Comparison of ENCODE assay signal across 8 mouse cellular contexts in genomic region chr19:17836566-17837470, GRCm38 (mm10). TPM values are rescaled to one million over a fixed set of nuclear protein-coding genes. Genes with fewer than 3 reads are reported as not detected.
DNase-seq lines count a peak whose midpoint lies in the region; ATAC-seq and TF ChIP-seq lines count a peak whose summit lies in the region.

No protein-coding gene starts in this region.

- DNase-seq in spleen, adult 2 months (ENCODE audit: low read depth in 1 of 2, low spot score in 2 of 2) = no peak
- DNase-seq in spleen, adult 18-20 months = no peak
- DNase-seq in kidney, adult 9 months = peak; percentile 69
- peak; percentile 10 for DNase-seq in ovary, adult 18-20 months (ENCODE audit: low spot score)

- peak overlapping the region; percentile 28 for H3K4me3 ChIP-seq in spleen, adult 2 months (ENCODE audit: extremely low read depth, insufficient read depth, insufficient read length)
- H3K4me3 ChIP-seq in embryonic facial prominence, embryonic 15.5 days (replicated peaks) = peak overlapping the region; percentile 75
- peak overlapping the region; percentile 84 for H3K4me3 ChIP-seq in heart, embryonic 11.5 days (ENCODE audit: low read depth, low read length)
- H3K4me3 ChIP-seq in liver, embryonic 15.5 days (replicated peaks) = peak overlapping the region; percentile 56

- 2% methylated on average over 72 of the region's 72 CpGs for WGBS in spleen, adult 2 months
- WGBS in embryonic facial prominence, embryonic 15.5 days = under 1% methylated on average over 72 of the region's 72 CpGs
- under 1% methylated on average over 59 of the region's 72 CpGs for WGBS in heart, embryonic 11.5 days (ENCODE audit: insufficient replicate concordance)
- WGBS in liver, embryonic 15.5 days (ENCODE audit: insufficient replicate concordance) = under 1% methylated on average over 66 of the region's 72 CpGs

- peak overlapping the region; percentile 63 for H3K9ac ChIP-seq in embryonic facial prominence, embryonic 15.5 days
- H3K9ac ChIP-seq in heart, embryonic 11.5 days (ENCODE audit: low read depth, low read length) = peak overlapping the region; percentile 82
- peak overlapping the region; percentile 21; the same call in 1 of the 2 replicates for H3K9ac ChIP-seq in liver, embryonic 15.5 days

- peaks cover 5% of the 10 kb centered on the region for H3K27me3 ChIP-seq in spleen, adult 2 months (ENCODE audit: control insufficient read depth, insufficient read depth, low read length)
- no peaks in the 10 kb centered on the region for H3K27me3 ChIP-seq in embryonic facial prominence, embryonic 15.5 days
- H3K27me3 ChIP-seq in heart, embryonic 11.5 days (ENCODE audit: control insufficient read depth, insufficient read depth, low read length) = no peaks in the 10 kb centered on the region
- H3K27me3 ChIP-seq in liver, embryonic 15.5 days = peaks cover 39% of the 10 kb centered on the region

- H3K4me2 ChIP-seq in embryonic facial prominence, embryonic 15.5 days (replicated peaks) = peak overlapping the region; percentile 86
- peak overlapping the region; percentile 96 for H3K4me2 ChIP-seq in heart, embryonic 11.5 days
- H3K4me2 ChIP-seq in liver, embryonic 15.5 days = peak overlapping the region; percentile 64

- TF ChIP-seq POLR2A in spleen, adult 2 months (IDR thresholded peaks at IDR 0.05; ENCODE audit: low read depth, low read length) = no peak

- no peaks in the 10 kb centered on the region for H3K9me3 ChIP-seq in embryonic facial prominence, embryonic 15.5 days (replicated peaks)
- no peaks in the 10 kb centered on the region for H3K9me3 ChIP-seq in heart, embryonic 11.5 days (replicated peaks; ENCODE audit: control insufficient read depth, low read length)
- H3K9me3 ChIP-seq in liver, embryonic 15.5 days (replicated peaks) = no peaks in the 10 kb centered on the region

- peak overlapping the region; percentile 15 for H3K27ac ChIP-seq in spleen, adult 2 months (ENCODE audit: insufficient read depth, low read length)
- peak overlapping the region; percentile 88 for H3K27ac ChIP-seq in embryonic facial prominence, embryonic 15.5 days (replicated peaks)
- H3K27ac ChIP-seq in heart, embryonic 11.5 days (ENCODE audit: low read depth, low read length) = peak overlapping the region; percentile 91
- 0 out of 2 replicates have a peak overlapping the region, but pooled peaks have one; percentile 29 for H3K27ac ChIP-seq in liver, embryonic 15.5 days (replicated peaks)

- H3K36me3 ChIP-seq in spleen, adult 2 months (ENCODE audit: control insufficient read depth, insufficient read depth, low read length) = no peaks in the 10 kb centered on the region
- no peaks in the 10 kb centered on the region for H3K36me3 ChIP-seq in embryonic facial prominence, embryonic 15.5 days
- no peaks in the 10 kb centered on the region for H3K36me3 ChIP-seq in heart, embryonic 11.5 days (ENCODE audit: control insufficient read depth, insufficient read depth, low read length)
- no peaks in the 10 kb centered on the region for H3K36me3 ChIP-seq in liver, embryonic 15.5 days (replicated peaks)

- H3K4me1 ChIP-seq in spleen, adult 2 months (ENCODE audit: control insufficient read depth, insufficient read depth, insufficient read length) = no peaks in the 10 kb centered on the region
- H3K4me1 ChIP-seq in embryonic facial prominence, embryonic 15.5 days = peaks cover 15% of the 10 kb centered on the region; the same call in 1 of the 2 replicates
- H3K4me1 ChIP-seq in heart, embryonic 11.5 days (ENCODE audit: control insufficient read depth, insufficient read depth, low read length) = peaks cover 8% of the 10 kb centered on the region
- peaks cover 2% of the 10 kb centered on the region; the same call in 1 of the 2 replicates for H3K4me1 ChIP-seq in liver, embryonic 15.5 days (replicated peaks)

- ATAC-seq in embryonic facial prominence, embryonic 15.5 days (ENCODE audit: insufficient number of reproducible peaks, low FRiP score, low TSS enrichment, low read depth) = peak; percentile 81
- ATAC-seq in heart, embryonic 11.5 days (replicated peaks; ENCODE audit: insufficient number of reproducible peaks, low FRiP score, low TSS enrichment) = peak; percentile 70
- ATAC-seq in liver, embryonic 15.5 days (ENCODE audit: insufficient read depth) = peak; percentile 47; the same call in 1 of the 2 replicates
- ATAC-seq in monocyte, adult 5-6 weeks (replicated peaks; ENCODE audit: insufficient number of reproducible peaks, low FRiP score, low TSS enrichment, poor library complexity, severe bottlenecking) = no peak

- TF ChIP-seq CTCF in spleen, adult 2 months (IDR thresholded peaks at IDR 0.05; ENCODE audit: extremely low read depth, insufficient read depth, insufficient read length, insufficient replicate concordance) = no peak

RNA-seq across cellular contexts. Expression of gene Pcsk5, which starts 0.6 kb away (rescaled TPM):
- 0.93 and 1.2 TPM in 2 replicates for polyA plus RNA-seq in spleen, adult 2 months (2012; rRNA removed)
- polyA plus RNA-seq in embryonic facial prominence, embryonic 15.5 days (2015; fragmentation: Nextera tagmentation; extraction: Ambion mirVana) = 20.4 and 24.0 TPM in 2 replicates
- 22.4 and 22.5 TPM in 2 replicates for polyA plus RNA-seq in heart, embryonic 11.5 days (2014; fragmentation: Nextera tagmentation; extraction: Ambion mirVana)
- polyA plus RNA-seq in liver, embryonic 15.5 days (2015; fragmentation: Nextera tagmentation; extraction: Ambion mirVana) = 1.4 and 2.1 TPM in 2 replicates
- 0.53 TPM in 1 of 3 replicates, not detected in the others for total RNA-seq in monocyte, adult 5-6 weeks (2017)

Comparison
In these comparisons a context has a peak if more than half of its experiments do, and no peak if none do; other contexts are left out.
1. DNase-seq: peak in kidney, adult 9 months (single experiment) and ovary, adult 18-20 months (single experiment); none in spleen, adult 2 months (0 of 2) and spleen, adult 18-20 months (0 of 2).
2. H3K27ac ChIP-seq: peak in every context shown above with its lines; median percentile 91 in heart, embryonic 11.5 days; 88 in embryonic facial prominence, embryonic 15.5 days; 29 in liver, embryonic 15.5 days; 15 in spleen, adult 2 months.
3. H3K4me3 ChIP-seq: peak in every context shown above with its lines; median percentile 84 in heart, embryonic 11.5 days; 75 in embryonic facial prominence, embryonic 15.5 days; 56 in liver, embryonic 15.5 days; 28 in spleen, adult 2 months.
4. H3K9ac ChIP-seq: peak in every context shown above with its lines; median percentile 82 in heart, embryonic 11.5 days; 63 in embryonic facial prominence, embryonic 15.5 days; 21 in liver, embryonic 15.5 days.
5. Peak in every context shown above with its lines, with median percentiles within 50 percentile points of each other: H3K4me2 ChIP-seq.